Mouse (Mus musculus): ENCODE results near the gene Fgg. TPM values are rescaled to one million over a fixed set of nuclear protein-coding genes. Genes with fewer than 3 reads are reported as not detected.

Gene Fgg
- polyA plus RNA-seq, 1 experiment = not detected

- Histone ChIP-seq H3K4me3 (ENCODE audit: insufficient read depth, low read depth, low read length) (no peak overlapping the region), H3K27ac (ENCODE audit: insufficient read depth, low read depth, low read length) (no peak overlapping the region), H3K4me1 (ENCODE audit: control insufficient read depth, insufficient read depth, low read length) (peaks cover 2% of the 10 kb centered on the region; the same call in 1 of the 2 replicates)
- no peak for TF ChIP-seq CTCF (IDR thresholded peaks at IDR 0.05; ENCODE audit: insufficient read depth, low read depth, low read length)
- no peak for TF ChIP-seq POLR2A (IDR thresholded peaks at IDR 0.05; ENCODE audit: insufficient read depth, low read depth, low read length)
- WGBS = 23% methylated on average over 10 of the region's 10 CpGs
These were observed 46.2 kb downstream of the Fgg start for GRCm38 (mm10) chr3:83053758-83054157.

- WGBS = 43% methylated on average over 13 of the region's 13 CpGs
- Histone ChIP-seq H3K4me1 (ENCODE audit: control insufficient read depth, insufficient read depth, low read length) (peaks cover 2% of the 10 kb centered on the region; the same call in 1 of the 2 replicates), H3K27ac (ENCODE audit: insufficient read depth, low read depth, low read length) (no peak overlapping the region), H3K4me3 (ENCODE audit: insufficient read depth, low read depth, low read length) (peak overlapping the region; percentile 34)
- TF ChIP-seq CTCF (IDR thresholded peaks at IDR 0.05; ENCODE audit: insufficient read depth, low read depth, low read length) (no peak), POLR2A (IDR thresholded peaks at IDR 0.05; ENCODE audit: insufficient read depth, low read depth, low read length) (no peak)
These were observed 47.2 kb downstream of the Fgg start for GRCm38 (mm10) chr3:83054759-83055158.

GRCm38 (mm10) chr3:83055281-83056038, 47.9 kb downstream of the Fgg start, which contains the start of gene Plrg1:
Plrg1 (plus strand) TSS chr3:83055522.
- under 1% methylated on average over 61 of the region's 61 CpGs for WGBS
- Histone ChIP-seq H3K27ac (ENCODE audit: insufficient read depth, low read depth, low read length) (no peak within 1 kb of the TSS), H3K4me3 (ENCODE audit: insufficient read depth, low read depth, low read length) (peak within 1 kb of the TSS; percentile 79), H3K4me1 (ENCODE audit: control insufficient read depth, insufficient read depth, low read length) (peaks cover 2% of the 10 kb centered on the region; the same call in 1 of the 2 replicates)
- TF ChIP-seq CTCF (IDR thresholded peaks at IDR 0.05; ENCODE audit: insufficient read depth, low read depth, low read length) (no peak), POLR2A (IDR thresholded peaks at IDR 0.05; ENCODE audit: insufficient read depth, low read depth, low read length) (peak; percentile 89)

- TF ChIP-seq POLR2A (IDR thresholded peaks at IDR 0.05; ENCODE audit: insufficient read depth, low read depth, low read length) (no peak), CTCF (IDR thresholded peaks at IDR 0.05; ENCODE audit: insufficient read depth, low read depth, low read length) (no peak)
- peaks cover 2% of the 10 kb centered on the region; the same call in 1 of the 2 replicates for H3K4me1 ChIP-seq (ENCODE audit: control insufficient read depth, insufficient read depth, low read length)
- WGBS = 83% methylated on average over 2 of the region's 2 CpGs
- H3K27ac ChIP-seq (ENCODE audit: insufficient read depth, low read depth, low read length) = no peak overlapping the region
- H3K4me3 ChIP-seq (ENCODE audit: insufficient read depth, low read depth, low read length) = no peak overlapping the region
These were observed 49.5 kb downstream of the Fgg start for GRCm38 (mm10) chr3:83057046-83057445.

Other genes with a start within 250 kb of the Fgg start
- gene Rbm46, start 131.2 kb upstream of the Fgg start, polyA plus RNA-seq (2012; ENCODE audit: insufficient read depth, insufficient read length, low replicate concordance, missing spikeins) = not detected in 2 replicates
- gene Lrat, start 103.8 kb upstream of the Fgg start, polyA plus RNA-seq (2012; ENCODE audit: insufficient read depth, insufficient read length, low replicate concordance, missing spikeins) = not detected in 2 replicates
- not detected in 2 replicates for gene Fga, start 18.4 kb downstream of the Fgg start, polyA plus RNA-seq (2012; ENCODE audit: insufficient read depth, insufficient read length, low replicate concordance, missing spikeins)
- gene Fgb, start 42.1 kb downstream of the Fgg start, polyA plus RNA-seq (2012; ENCODE audit: insufficient read depth, insufficient read length, low replicate concordance, missing spikeins) = not detected in 2 replicates
- not detected in 2 replicates for gene Plrg1, start 47.8 kb downstream of the Fgg start, polyA plus RNA-seq (2012; ENCODE audit: insufficient read depth, insufficient read length, low replicate concordance, missing spikeins)
- not detected in 2 replicates for gene Dchs2, start 120.2 kb downstream of the Fgg start, polyA plus RNA-seq (2012; ENCODE audit: insufficient read depth, insufficient read length, low replicate concordance, missing spikeins)

Measured in olfactory bulb, adult 2 months (tissue).